Mouse (Mus musculus) adrenal gland (tissue): ENCODE data around the gene Prox2.

ENCODE experiments used
- intact Hi-C: fragments of 180-260 bp; cut with DNase I; formaldehyde crosslinking; loops from one replicate; pipeline ENCODE4 v1.15.1; 2025

The Prox2 gene

DNA sequence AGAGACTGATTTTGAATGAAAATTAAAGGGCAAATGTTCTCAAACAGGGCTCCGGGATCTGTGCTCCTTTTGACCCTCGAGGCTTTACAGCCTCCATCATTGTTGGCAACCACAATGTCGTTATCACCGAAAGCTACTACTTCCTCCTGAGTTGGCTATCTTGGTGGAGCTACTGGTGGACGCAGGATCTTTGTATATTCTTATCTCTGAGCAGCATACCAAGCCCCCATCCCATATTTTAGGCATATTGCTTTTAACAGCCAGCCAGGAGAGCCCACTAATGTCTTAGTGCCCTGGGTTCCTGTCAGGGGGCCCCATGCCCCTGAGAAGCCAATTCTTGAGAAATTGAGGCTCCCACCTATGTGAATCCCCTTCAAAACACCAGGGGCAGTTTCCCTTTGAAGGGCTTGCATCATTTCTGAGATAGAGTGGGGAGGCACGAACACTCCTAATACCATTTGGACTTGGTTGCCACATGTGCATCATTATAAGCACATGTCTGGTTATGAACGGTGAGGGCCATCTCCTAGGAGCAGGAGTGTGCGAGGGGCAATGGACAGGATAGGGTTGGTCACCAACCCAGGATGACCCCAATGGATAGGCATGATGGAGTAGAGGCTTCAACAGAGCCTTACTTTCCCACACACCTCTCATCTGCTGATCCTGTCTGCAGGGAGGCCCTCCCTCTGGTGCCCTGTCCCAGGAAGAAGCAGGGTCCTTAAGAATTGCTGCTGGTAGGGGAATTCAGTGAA lies 23.7 kb upstream of the Prox2 start:
- intact Hi-C loops, result no loop called here

DNA sequence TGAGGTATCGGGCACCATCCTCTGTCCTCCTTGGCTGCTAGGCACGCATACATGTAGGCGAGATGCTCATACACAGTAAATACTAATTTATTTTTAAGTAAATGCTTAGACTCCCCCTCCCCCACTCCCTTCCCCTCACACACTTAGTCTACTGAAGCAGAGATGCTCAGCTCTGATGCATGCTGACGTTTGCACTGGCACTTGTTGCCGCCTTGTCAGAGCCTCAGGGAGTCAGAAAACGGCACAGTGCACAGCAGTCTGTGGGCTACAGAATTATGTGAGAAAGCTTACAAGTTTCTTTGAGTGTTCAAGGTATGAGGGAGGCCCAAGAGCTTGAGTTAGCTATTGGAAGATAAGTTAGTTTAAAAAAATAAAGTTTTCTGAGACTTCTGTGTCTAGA lies 20.8 kb upstream of the Prox2 start:
- intact Hi-C loops, result no loop called here

DNA sequence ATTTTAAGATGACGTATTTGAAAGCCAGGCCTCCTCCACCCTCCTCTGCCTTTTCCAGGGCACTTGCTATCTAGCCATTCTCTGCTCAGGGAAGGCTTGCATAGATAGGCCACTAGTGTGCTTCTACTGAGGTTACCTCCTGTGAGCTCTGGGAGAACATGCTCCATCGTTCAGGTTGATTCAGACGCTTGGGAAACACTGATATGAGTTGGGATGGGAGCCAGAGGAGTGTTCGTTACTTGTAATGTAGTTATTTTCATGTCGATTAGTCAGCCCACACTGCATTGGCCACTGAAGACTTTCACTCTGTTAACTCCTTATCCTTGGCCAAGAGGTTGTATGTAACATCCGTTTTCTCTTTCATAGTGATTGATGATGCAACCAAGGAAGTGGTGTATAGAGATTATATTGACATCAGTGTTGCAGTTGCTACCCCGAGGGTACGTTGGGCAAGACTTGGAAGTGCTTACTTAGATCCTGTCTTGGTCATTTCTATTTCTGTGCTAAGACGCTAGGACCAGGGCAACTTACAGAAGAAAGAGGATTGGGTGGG lies 18.9 kb upstream of the Prox2 start:
- intact Hi-C loops, result no loop called here

DNA sequence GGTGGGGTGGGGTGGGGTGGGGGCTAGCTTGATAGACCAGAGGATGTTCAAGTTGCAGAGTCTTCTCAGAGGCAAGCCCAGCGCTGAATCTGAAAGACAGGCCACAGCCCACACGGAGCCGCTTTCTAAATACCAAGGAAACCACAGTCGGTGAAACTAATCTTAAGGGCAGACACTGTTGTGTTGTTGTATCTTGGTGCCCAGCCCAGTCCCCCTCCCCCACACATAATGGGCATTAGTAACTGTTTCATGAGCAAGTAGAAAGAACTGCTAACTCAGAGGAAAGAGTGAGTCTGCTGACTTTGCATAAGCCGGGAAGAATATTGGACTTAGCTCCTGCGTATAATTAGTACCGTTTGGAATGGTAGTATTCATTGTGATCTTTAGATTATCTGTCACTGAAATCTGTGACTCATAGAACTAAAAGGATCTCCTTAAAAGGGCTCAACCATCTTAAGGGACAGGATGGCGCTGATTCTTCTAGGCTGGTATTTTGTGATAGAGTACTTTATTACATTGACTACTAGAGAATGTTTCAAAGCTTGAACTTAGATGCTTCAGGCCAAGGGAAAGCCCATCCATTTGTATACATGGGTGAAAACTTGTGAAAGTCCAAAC lies 16.5 kb upstream of the Prox2 start:
- intact Hi-C loops, result no loop called here

DNA sequence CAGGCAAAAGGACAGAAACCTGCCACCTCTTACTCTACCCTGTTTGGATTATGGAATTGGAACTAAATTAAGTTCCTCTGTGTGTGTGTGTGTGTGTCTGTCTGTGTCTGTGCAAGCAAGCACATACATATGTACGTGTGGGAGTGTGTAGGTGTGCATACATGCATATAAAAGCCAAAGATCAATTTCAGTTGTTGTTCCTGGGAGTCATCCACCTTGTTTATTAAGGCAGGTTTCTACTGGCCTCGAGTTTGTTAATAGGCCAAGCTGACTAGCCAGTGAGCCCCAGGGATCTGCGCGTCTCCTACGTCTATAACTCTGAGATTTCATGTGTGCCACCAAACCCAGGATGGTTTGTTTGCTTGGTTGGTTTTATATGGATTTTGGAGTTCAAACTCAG lies 14.2 kb upstream of the Prox2 start:
- intact Hi-C loops, result no loop called here

DNA sequence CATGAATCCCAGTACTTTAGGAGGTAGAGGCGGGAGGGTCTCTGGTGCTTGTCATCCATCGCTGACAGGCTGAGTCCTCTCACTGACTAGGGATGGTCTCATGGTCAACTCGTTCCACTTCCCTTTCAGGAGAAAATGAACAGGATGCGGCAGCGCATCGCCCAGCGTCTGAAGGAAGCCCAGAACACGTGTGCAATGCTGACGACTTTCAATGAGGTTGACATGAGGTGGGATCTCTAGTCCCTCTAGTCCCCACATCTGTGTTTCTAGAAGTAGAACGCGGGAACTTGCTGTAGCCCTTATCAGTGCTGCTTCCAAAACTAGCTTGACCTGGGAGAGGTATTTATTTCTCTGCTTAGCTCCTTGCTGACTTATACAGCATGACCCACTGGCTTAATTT lies 13.1 kb upstream of the Prox2 start:
- intact Hi-C loops, result no loop called here

DNA sequence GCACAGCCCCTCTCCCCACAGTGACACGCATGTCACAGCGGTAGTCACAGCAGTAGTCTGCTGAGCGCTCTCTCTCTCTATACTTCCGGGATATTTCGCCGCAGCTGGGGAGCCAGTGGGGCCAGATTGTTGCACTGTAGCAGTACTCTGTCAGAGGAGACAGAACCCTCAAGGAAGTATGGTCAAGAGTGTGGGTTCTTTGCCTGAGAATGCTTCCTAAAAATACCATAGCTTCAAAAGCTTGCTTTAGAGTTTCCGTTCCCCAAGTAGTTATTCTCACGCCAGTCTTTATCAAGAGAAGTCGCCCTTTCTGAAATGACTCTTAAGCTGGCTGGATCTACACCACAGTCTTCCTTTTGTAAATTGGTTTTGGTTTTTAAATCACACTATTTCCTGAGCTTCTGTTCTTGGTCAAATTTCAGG lies 12.6 kb upstream of the Prox2 start:
- intact Hi-C loops, result no loop called here

DNA sequence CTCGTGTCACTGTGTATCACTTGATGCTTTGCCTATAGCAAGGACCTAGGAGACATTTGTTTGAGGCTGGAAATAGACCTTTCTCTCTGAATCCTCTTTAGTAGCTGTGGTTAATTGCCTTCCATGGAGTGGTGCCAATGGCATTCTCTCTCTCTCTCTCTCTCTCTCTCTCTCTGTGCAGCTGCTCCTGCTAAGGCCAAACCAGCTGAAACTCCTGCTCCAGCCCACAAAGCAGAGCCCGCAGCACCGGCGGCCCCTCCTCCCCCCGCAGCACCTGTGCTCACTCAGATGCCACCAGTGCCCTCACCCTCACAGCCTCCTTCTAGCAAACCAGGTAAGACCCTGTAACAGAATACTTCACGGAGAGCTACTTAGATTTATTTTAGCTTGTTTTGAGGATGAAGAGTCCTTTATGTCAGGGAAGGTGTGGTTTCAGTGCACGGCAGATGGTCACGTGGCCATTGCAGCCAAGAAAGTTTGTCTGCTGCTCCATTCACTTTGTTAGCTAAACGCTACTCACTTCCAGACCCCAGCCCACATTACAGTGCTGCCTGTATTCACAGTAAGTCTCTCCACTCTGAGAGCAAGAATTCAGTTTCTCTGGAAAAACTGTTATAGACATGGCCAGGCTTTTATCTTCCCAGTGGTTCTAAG lies 11.4 kb upstream of the Prox2 start:
- intact Hi-C loops, result no loop called here

DNA sequence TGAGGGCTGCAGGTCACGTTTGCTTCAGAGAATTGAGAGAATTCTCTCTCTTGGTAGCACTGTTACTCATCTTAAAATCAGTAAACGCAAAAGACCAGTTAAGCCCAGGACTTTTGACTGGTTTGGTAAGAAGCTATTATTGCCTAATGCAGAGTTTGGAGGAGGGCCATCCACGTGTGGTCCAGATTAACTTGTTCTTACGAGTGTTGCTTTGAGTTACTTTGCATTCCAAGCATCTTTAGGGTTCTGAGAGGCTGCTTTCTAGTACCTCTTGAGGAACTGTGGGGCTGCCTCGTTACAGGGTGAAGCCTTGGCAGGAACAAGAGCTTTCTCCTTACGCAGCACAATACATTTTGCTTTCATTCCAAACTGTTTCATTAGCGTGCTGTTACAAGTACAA lies 5.1 kb upstream of the Prox2 start:
- intact Hi-C loops, result no loop called here

DNA sequence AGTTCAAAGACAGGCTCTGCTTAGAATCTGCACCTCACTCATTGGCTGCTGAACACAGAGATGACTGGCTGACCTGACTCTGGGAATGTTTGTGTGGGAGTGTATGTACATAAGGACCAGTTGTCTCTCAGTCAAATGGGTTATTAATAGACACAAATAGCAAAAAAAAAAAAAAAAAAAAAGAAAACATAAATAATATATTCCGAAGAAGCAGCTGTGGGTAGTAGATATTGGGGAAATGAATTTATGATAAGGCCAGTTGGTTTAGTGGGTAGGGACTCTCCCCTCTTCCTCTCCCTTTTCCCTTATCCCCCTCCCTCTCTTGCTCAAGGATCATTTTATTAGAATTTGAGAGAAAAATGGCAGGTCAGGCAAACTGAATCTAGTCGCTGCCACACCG lies 3.4 kb upstream of the Prox2 start:
- intact Hi-C loops, result no loop called here

DNA sequence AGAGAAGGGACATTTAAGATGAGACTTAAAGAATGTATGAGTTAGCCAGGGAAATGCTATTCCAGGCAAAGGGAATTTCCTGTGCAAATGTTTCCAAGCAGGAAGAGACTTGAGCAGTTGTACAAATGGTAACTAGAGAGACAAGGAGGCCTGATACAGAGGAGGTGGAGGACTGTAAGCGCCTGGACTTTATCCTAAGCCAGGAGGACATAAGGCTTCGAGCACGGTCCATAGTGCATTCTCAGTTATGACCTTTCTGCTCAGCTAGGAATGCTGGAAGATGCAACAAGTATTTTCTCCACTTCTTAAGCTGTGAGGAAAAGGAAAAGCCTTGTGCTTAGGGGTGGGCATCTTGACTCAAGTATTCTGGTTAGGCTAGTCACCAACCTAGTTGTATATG lies 2.8 kb upstream of the Prox2 start:
- intact Hi-C loops, result no loop called here

DNA sequence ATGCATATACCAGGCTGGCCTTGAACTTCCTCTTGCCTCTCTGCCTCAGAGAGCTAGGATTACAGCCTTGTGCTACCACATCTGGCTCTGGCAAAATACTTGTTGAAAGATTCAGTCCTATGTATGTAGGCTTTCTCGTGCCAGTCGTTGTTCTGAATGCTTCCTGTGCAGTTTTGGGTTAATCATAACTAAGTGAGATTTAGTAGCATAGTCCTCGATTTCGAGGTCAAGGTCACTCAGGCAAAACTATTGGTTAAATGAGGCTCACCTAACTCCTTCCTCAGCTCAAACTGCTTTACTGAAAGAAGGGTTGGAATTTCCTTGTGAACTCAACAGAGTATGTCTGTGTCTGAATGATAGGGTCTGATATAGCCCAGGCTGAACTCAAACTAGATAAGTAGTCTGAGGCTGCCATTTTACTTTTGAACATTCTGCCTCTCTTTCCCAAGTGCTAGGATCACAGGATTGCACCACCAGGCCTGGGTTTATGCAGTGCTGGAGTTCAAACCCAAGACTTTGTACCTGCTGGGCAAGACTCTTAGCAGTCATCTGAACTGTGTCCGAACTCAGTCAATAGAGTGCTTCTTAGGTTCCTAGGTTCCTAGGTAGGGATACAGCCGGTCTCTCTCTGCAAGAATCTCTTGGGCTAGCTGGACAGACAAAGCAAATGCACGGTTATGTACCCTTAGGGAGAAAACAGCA lies 2.1 kb upstream of the Prox2 start:
- intact Hi-C loops, result no loop called here

DNA sequence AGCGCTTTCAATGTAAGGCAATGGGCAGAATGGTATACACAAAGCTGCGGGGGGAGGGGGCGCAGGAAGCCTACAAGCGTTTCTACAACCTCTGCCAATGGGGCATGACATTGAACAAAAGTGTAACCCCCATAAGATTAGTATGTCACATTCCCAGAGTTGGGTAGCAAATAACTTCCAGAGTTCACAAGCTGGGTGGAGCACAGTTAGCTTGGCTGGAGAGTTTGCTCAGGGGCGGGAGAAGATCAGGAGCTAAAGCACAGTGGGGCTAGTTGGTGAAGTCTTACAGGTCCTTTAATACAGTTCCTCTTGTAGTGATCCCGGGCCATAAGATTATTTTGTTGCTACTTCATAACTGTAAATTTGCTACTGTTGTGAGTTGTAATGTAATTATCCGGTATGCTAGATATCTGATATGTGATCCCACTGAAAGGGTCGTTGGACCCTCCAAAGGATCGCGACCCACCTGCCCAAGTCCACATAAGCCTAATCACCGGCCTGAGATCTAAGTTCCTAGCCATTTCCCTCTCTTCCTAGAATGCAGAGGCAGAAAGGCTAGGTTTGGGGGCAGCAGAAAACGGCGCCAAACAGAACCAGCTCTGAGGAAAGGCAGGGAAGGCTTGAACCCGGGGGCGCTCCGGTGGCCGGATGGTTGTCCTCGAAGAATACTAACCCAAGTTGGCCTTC lies 405 bp downstream of the Prox2 start:
- intact Hi-C loops, result no loop called here

DNA sequence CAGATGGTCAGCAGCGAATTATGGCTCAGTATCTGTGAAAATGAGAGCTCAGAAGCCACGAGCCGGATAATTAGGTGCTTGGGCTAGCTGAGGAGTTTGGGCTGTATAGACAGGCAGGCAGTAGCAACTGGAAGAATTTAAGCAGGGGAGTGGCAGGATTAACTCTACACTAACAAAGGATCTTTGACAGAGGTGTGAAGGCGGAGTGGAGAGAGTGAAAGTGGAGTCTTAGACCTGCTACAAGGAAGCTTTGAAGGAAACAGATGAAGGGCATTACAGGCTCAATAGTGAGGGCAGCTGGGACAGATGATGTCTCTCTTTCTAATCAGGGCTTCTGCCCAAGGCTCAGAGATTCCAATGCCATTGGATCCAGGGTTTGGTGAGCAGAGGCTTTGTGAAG lies 1.1 kb downstream of the Prox2 start:
- intact Hi-C loops, result no loop called here

DNA sequence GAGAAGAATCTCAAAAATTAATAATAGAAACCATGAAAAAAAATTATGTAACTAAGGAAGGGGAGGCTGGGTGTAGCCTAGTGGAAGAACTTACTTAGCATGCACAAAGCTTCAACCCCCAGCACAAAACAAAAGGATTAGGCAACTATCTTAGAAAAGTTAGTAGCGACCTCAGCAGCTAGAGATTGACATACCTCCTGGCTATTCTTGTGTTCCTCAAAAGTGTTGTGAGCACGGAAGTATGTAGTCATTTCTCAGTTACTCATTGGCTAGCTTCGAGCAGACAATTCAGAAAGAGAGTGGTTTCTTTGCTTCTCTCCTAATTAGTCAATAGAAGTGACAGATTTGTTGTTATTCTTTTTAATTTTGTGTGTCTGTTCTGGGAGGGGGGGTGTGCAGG lies 1.9 kb downstream of the Prox2 start:
- intact Hi-C loops, result no loop called here

DNA sequence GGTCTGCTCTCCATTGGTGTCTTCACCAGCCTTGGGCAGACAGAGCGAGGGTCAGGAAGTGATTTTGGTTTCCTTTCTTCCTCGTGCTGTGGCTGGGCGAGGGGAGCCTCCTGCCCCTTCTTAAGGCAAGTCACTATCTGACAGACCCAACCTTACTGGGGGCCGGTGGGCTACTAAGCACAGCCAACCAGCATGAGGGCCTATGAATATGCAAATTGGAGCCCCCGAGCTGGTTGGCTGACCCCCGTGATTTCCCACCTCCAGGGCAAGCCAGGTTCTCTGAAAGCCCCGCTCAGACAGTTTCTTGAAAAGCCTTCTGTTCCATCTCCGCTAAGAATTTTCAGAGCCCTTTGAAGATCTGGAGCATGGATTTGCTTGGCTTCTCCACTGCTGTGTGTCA lies 4.3 kb downstream of the Prox2 start:
- intact Hi-C loops, result no loop called here

DNA sequence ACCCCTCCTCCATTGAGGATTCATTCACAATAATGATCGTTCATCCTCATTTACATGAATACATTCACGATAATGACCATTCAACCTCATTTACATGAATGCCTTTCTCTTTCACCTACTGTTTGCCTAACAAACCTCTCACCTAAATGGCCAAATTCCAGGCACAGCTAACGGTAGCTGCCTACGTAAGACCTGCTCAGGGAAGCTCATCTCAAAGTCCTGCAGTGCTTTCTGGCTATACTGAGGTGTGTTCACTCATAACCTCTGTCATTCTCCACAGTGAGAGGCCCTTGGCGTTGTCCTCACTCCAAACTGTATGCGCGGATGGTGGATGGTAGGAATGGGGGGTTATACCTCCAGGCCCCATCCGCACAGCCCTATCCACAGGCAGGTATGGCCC lies 5.8 kb downstream of the Prox2 start:
- intact Hi-C loops, result no loop called here

DNA sequence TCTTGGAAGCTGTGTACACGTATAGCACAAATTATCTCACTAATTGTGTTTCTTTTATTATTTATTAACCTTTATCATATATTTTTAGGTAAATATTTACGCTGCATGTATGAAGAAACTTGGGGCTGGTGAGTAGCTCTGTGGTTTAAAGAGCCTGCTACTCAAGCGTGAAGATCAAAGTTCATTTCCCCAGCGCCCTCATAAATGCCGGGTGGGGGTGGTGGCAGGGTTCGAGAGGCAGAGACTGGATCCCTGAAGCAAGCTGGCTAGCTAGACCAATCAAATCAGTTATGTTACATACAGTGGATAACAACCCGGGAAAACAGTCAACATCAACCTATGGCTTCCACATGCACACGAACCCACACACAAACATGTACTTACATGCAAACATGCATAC lies 7.5 kb downstream of the Prox2 start:
- intact Hi-C loops, result no loop called here

DNA sequence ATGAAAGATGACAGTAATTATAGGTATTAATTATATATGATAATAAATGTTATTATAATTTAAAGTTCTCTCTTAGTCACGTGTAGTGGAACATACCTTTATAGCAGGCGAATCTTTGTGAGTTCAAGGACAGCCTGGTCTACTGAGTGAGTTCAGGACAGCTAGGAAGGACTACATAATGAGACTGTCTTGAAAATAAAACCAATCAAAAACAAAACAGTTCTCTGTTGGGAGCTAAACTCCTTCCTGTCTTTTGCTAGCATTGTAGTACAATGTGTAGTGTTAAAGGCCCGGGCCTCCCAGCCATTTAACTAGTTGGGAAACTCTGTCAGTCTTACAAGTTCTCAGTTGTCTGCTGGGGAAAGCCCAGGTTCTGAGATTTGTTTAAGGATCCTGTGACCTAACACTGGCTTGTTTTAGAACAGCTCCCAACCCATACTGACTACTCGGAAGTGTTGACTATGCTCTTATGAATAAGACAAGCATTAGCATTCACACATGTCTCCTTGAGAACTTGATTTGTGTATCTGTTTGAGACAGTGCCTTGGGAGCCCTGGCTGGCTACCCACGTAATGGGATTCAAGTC lies 8.9 kb downstream of the Prox2 start:
- intact Hi-C loops, result no loop called here

DNA sequence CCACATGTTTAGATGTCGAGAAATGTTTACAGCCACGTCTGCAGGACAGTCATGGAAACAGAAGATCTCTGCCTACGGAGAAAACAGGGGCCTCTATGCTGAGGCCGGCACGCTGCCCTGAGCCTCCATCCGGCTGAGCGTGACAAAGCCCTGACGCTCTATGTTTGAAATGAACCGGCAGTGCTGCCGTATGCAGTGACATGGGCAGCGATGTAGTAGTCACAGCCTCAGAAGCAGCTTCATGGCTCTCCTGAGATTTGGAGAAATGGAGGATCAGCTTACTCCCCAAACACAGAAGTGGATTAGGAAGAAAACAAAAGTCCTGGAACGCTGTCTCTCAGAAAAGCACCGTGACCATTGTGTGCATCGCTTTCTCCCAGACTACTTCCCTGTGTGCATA lies 9.6 kb downstream of the Prox2 start:
- intact Hi-C loops, result no loop called here

DNA sequence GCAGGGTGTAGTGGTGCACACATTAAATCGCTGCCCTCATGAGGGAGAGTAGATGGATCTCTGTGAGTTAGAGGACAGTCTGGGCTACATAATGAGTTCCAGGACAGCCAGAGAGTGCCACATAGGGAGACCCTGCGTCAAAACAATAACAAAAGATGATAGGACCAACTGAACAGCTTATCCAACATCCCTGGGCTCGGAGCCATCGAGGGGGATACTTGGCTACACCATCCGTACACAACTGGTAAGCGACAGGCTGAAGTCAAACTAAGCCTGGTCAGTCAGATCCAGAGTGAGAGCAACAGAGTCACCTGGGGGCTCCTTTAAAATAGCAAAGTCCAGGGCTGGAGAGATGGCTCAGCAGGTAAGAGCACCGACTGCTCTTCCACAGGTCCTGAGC lies 14.7 kb downstream of the Prox2 start:
- intact Hi-C loops, result no loop called here
